Mouse (Mus musculus) G1E (cell line): ENCODE data around the gene Harbi1. TPM values are rescaled to one million over a fixed set of nuclear protein-coding genes. Genes with fewer than 3 reads are reported as not detected.

ENCODE experiments used
- ATAC-seq: 2 replicates; pipeline ENCODE4 v1.8.0; 2016; ENCODE audit warnings: mild to moderate bottlenecking; ENCODE audit not compliant: insufficient number of reproducible peaks, poor library complexity, low FRiP score, severe bottlenecking; ENCODE audit errors: extremely low read depth
- DNase-seq: peaks from one replicate; pipeline ENCODE4 v3.0.0; 2012; ENCODE audit warnings: low spot score
- H3K27me3 ChIP-seq: 2 replicates; pipeline ENCODE4 v1.6.1; 2012; ENCODE audit warnings: mild to moderate bottlenecking, low read length, inconsistent platforms; ENCODE audit not compliant: insufficient read depth
- H3K36me3 ChIP-seq: replicated peaks from 2 replicates; pipeline ENCODE3; 2012; ENCODE audit warnings: mild to moderate bottlenecking, inconsistent platforms
- H3K4me1 ChIP-seq: 2 replicates; pipeline ENCODE4 v1.6.1; 2012; ENCODE audit warnings: low read depth, low read length, inconsistent platforms, mixed read lengths; ENCODE audit not compliant: insufficient read depth
- H3K4me3 ChIP-seq: 2 replicates; pipeline ENCODE4 v1.5.1; 2012; ENCODE audit warnings: low read depth, mild to moderate bottlenecking, inconsistent platforms, low read length, moderate library complexity, mixed read lengths
- H3K9me3 ChIP-seq: replicated peaks from 2 replicates; pipeline ENCODE4 v1.6.1; 2012; ENCODE audit warnings: inconsistent platforms
- CTCF ChIP-seq: IDR thresholded peaks from 2 replicates; pipeline ENCODE4 v1.5.1; 2012; ENCODE audit warnings: low read depth, low read length, inconsistent platforms, mixed read lengths
- GATA1 ChIP-seq: IDR thresholded peaks from 2 replicates; pipeline ENCODE4 v1.6.1; 2012; ENCODE audit warnings: borderline replicate concordance, low read length, inconsistent platforms, mixed read lengths
- GATA2 ChIP-seq: IDR thresholded peaks from 2 replicates; pipeline ENCODE4 v1.6.1; 2012; ENCODE audit warnings: low read depth, low read length, inconsistent platforms, borderline replicate concordance
- POLR2AphosphoS5 ChIP-seq: IDR thresholded peaks from 2 replicates; pipeline ENCODE4 v1.6.1; 2012; ENCODE audit warnings: low read depth, low read length, inconsistent platforms; ENCODE audit not compliant: insufficient replicate concordance
- TAL1 ChIP-seq: conservative IDR thresholded peaks from 2 replicates; pipeline ENCODE4 v1.6.1; 2012; ENCODE audit warnings: low read depth, low read length, inconsistent platforms, mixed read lengths
- polyA plus RNA-seq: library from polyadenylated mRNA; stranded (reverse); fragments of >175 nt; gene quantifications from 2 replicates; pipeline ENCODE4 v1.2.3, GENCODE M21; 2012
- total RNA-seq, 2 experiments: library from RNA; stranded (forward) in 1 of 2; stranded (reverse) in 1 of 2; fragments of 200-1000 nt in 1 of 2; fragments of >200 nt in 1 of 2; fragmentation: Nextera tagmentation in 1 of 2; gene quantifications; 2 replicates each; pipeline ENCODE4 v1.2.3; 2014 to 2017

Gene Harbi1
- total and polyA plus RNA-seq, 3 experiments, result 2.9 to 15.2 (median 14.8) TPM

DNA sequence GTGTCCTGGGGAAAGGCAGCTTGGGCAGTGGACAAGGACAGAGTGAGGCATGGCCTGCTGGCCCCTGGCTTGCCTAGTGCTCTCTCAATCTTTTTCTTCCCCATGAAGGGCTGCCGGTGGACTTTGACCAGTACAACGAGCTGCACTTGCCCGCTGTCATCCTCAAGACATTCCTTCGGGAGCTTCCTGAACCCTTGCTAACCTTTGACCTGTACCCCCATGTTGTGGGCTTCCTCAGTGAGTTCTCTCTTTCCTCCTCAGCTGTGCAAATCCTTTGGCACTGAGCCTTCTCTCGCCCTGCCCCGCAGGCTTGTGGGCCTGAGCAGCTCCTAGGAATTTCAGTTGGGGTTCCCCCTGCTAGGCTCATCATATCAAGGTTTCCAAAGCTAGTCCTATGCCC is 40.6 kb upstream of the Harbi1 start:
- Histone ChIP-seq H3K27me3 (no peaks in the 10 kb centered on the region), H3K9me3 (no peaks in the 10 kb centered on the region), H3K4me3 (no peak overlapping the region), H3K36me3 (peaks cover 92% of the 10 kb centered on the region), H3K4me1 (no peaks in the 10 kb centered on the region; the same call in 1 of the 2 replicates)
- TF ChIP-seq CTCF, result no peak
- no peak for TF ChIP-seq POLR2AphosphoS5
- TF ChIP-seq GATA1, result no peak
- no peak for TF ChIP-seq GATA2
- TF ChIP-seq TAL1, result no peak
- DNase-seq, result no peak
- ATAC-seq, result no peak

- Histone ChIP-seq H3K4me3 (no peak overlapping the region), H3K27me3 (no peaks in the 10 kb centered on the region), H3K4me1 (no peaks in the 10 kb centered on the region; the same call in 1 of the 2 replicates), H3K36me3 (peaks cover 96% of the 10 kb centered on the region), H3K9me3 (no peaks in the 10 kb centered on the region)
- ATAC-seq (no peak), DNase-seq (no peak)
- TF ChIP-seq GATA2 (no peak), GATA1 (no peak), POLR2AphosphoS5 (no peak)
These were observed 37.1 kb upstream of the Harbi1 start for GRCm38 (mm10) chr2:91673587-91673986.

DNA sequence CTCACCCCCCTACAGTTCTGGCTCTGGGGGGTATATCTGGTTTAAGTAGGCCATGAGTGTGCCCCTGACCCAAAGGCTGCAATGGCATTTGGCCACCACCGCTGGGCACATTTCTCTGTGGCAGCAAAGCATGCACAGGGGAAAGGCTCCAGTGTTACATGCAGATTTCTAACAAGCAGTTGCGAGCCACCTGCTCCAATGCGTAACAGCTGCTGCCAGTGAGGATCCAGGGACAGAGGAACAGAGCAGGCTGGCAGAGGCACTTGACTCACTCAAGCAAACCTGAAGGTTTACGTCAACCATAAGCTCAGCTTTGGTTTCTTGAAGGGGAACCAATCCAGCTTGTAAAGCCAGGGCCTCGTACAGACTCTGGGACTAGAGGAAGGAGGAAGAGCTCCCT is 35.8 kb upstream of the Harbi1 start:
- ATAC-seq (no peak), DNase-seq (no peak)
- no peak for TF ChIP-seq TAL1
- TF ChIP-seq CTCF, result no peak
- no peak for TF ChIP-seq POLR2AphosphoS5
- TF ChIP-seq GATA2, result no peak
- no peak for TF ChIP-seq GATA1
- no peak overlapping the region for H3K4me3 ChIP-seq
- no peaks in the 10 kb centered on the region for H3K9me3 ChIP-seq
- H3K27me3 ChIP-seq, result no peaks in the 10 kb centered on the region
- H3K4me1 ChIP-seq, result no peaks in the 10 kb centered on the region; the same call in 1 of the 2 replicates
- H3K36me3 ChIP-seq, result peaks cover 96% of the 10 kb centered on the region

DNA sequence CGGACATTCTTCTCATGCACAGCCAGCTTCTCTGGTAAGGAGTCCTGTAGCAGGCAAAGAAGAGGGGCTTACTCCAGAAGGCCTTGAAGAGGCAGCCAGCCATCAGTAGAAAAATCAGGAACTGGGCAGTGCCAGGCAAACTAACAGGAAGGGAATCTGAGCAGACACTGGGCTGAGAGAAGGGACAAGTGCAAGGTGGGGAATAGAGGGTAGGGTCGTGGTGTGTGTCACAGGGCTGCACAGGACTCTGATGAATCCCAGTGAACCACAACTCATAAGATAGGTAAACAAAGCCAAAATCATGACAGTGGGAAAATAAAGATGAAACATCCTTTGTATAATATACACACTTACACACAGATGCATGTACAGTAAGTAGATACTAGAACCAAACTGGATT is 34.2 kb upstream of the Harbi1 start:
- H3K4me1 ChIP-seq, result no peaks in the 10 kb centered on the region; the same call in 1 of the 2 replicates
- H3K4me3 ChIP-seq, result no peak overlapping the region
- DNase-seq (no peak), ATAC-seq (no peak)
- H3K36me3 ChIP-seq, result peaks cover 98% of the 10 kb centered on the region
- TF ChIP-seq POLR2AphosphoS5 (no peak), GATA2 (no peak), TAL1 (no peak), GATA1 (no peak), CTCF (no peak)
- H3K9me3 ChIP-seq, result no peaks in the 10 kb centered on the region
- H3K27me3 ChIP-seq, result no peaks in the 10 kb centered on the region

- Histone ChIP-seq H3K9me3 (no peaks in the 10 kb centered on the region), H3K36me3 (peaks cover 98% of the 10 kb centered on the region), H3K4me3 (no peak overlapping the region), H3K27me3 (no peaks in the 10 kb centered on the region), H3K4me1 (no peaks in the 10 kb centered on the region; the same call in 1 of the 2 replicates)
- ATAC-seq, result no peak
- TF ChIP-seq CTCF (no peak), POLR2AphosphoS5 (no peak), GATA1 (no peak), TAL1 (no peak), GATA2 (no peak)
- DNase-seq, result no peak
These were observed 33.7 kb upstream of the Harbi1 start for GRCm38 (mm10) chr2:91676961-91677360.

DNA sequence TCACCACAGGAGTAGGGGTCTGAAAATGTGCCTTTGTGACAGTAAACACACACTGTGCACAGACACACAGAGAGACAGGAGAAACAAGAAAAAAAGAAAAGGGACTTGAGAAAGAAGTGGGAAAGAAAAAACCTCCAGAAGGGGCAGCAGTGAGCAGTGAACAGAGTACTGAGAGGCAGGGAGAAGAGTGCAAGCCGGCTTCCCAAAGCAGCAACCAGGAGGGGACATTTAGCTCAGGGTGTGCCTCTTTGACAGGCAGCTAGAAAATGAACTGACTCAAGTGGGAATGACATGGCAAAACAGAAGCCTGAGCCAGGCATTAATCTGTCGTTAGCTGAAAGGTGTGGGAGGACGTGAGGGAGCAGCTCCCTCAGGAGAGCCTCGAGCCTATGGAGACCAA is 27.8 kb upstream of the Harbi1 start:
- no peaks in the 10 kb centered on the region for H3K4me1 ChIP-seq
- peaks cover 95% of the 10 kb centered on the region for H3K36me3 ChIP-seq
- H3K9me3 ChIP-seq, result no peaks in the 10 kb centered on the region
- ATAC-seq (no peak), DNase-seq (peak; percentile 12)
- TF ChIP-seq POLR2AphosphoS5, result no peak
- no peak for TF ChIP-seq CTCF
- no peak for TF ChIP-seq GATA2
- no peak for TF ChIP-seq TAL1
- no peak for TF ChIP-seq GATA1
- no peaks in the 10 kb centered on the region for H3K27me3 ChIP-seq
- H3K4me3 ChIP-seq, result no peak overlapping the region

GRCm38 (mm10) chr2:91683919-91684318 is 26.7 kb upstream of the Harbi1 start:
- ATAC-seq, result no peak
- Histone ChIP-seq H3K4me1 (no peaks in the 10 kb centered on the region), H3K4me3 (no peak overlapping the region), H3K27me3 (no peaks in the 10 kb centered on the region), H3K9me3 (no peaks in the 10 kb centered on the region), H3K36me3 (peaks cover 94% of the 10 kb centered on the region)
- no peak for DNase-seq
- TF ChIP-seq POLR2AphosphoS5 (no peak), CTCF (no peak), TAL1 (no peak), GATA1 (no peak), GATA2 (no peak)
